Mouse (Mus musculus): Measurements from ENCODE around the gene Hivep2. TPM values are rescaled to one million over a fixed set of nuclear protein-coding genes. Genes with fewer than 3 reads are reported as not detected.
A peak's percentile ranks its signal among the peaks of the same experiment; 100 is the strongest.

The Hivep2 gene
- total RNA-seq, 2 experiments from 2014 or later = 23.5 to 25.2 TPM

- intact Hi-C loops (cut with DNase I) = no loop called here
- DNase-seq = no peak
Observed at GRCm38 (mm10) chr10:14017338-14017737, 51.5 kb downstream of the Hivep2 start.

GRCm38 (mm10) chr10:14017822-14018364 lies 52.0 kb downstream of the Hivep2 start:
- DNase-seq = peak; percentile 21 to 39
- intact Hi-C loops (cut with DNase I) = loop anchor here (2.0 kb wide), 1 partner anchor 53 kb away; no protein-coding TSS in a partner anchor

DNA sequence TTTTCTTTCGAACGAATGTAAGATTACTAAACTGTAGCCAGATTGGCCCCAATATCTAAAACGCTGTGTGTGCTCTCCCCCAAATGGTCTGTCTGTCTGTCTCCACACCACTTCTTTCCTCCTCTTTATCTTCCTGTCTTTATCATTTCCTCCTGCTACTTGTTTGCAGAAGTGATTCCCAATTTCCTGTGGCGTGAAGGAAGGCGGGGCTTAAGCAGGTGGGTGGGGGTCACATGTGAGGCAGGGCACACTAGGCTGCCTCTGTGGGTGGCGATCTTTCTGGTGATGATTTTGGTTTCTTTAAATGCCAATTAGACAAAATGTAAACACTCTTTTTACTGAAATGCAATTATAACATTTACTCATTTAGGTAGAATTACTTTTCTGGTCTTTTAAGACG lies 52.8 kb downstream of the Hivep2 start:
- intact Hi-C loops (cut with DNase I) = loop anchor here (2.0 kb wide), 1 partner anchor 54 kb away; no protein-coding TSS in a partner anchor
- DNase-seq = no peak

- DNase-seq = no peak
- intact Hi-C loops (cut with DNase I) = loop anchor here (2.0 kb wide), 1 partner anchor 54 kb away; no protein-coding TSS in a partner anchor
Observed at GRCm38 (mm10) chr10:14019198-14019597, 53.3 kb downstream of the Hivep2 start.

DNA sequence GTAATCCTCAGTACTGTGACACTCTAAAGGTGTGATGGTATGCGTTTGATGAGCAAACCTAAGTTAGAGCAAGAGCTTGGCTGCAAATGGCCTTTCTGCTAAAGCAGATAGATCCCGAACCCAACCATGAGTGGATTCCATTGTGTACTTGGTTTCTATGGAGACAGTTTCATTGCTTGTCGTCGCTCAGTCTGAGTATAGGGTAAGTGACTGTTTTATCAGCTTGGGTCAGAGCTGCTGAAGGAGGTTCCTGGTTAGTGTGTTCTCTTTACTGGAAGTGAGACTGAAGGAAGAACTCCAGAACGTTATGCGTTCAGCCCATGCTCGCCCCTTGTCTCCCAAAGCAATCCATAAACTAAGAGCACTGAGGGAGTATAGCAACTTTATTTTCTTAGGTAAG lies 54.4 kb downstream of the Hivep2 start:
- intact Hi-C loops (cut with DNase I) = no loop called here
- DNase-seq = no peak

DNA sequence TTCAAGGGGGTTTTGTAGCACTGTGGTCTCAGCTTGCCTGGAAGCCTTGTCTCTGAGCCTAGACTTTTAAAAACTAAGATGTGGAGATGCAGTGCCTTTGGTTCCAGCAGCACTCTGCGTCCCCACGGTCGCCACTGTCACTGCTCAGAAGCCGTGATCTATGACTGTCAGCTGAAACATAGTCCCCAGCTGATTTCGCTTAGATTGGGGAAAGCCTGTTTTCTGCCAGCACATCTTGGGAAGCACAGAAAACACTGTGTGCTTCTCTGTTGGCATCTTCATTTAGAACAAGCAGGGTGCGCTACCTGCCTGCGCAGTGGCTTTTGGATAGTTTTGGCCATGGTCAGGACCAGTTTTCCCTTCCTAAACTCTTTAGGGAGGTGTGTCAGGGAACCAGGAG lies 59.1 kb downstream of the Hivep2 start:
- intact Hi-C loops (cut with DNase I) = no loop called here
- no peak for DNase-seq

DNA sequence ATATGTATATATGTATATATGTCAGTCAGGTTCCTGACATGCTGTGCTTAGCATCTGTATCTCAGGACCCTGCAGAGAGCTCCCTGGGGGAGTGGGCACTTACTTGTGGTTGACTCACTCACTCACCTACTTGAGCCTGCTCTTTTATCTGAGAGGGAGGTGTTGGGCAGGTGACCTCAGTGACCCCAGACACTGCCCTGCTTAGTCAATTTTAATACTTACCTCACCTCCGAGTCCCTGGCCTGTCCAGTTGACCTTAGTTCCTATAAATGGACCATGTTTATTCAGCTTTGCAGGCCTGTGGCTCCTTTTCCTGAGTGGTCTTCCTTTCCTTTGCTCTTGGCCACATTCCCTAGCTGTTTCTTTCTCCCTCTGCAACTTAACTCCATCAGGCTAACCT lies 61.9 kb downstream of the Hivep2 start:
- intact Hi-C loops (cut with DNase I) = no loop called here

GRCm38 (mm10) chr10:14028956-14029355 lies 63.1 kb downstream of the Hivep2 start:
- intact Hi-C loops (cut with DNase I) = no loop called here
- no peak for DNase-seq

More for the DNA sequence above, 61.9 kb downstream of the Hivep2 start:
- no peak for DNase-seq

- intact Hi-C loops (cut with DNase I) = no loop called here
- DNase-seq = no peak
Observed at GRCm38 (mm10) chr10:14030458-14031035, 64.7 kb downstream of the Hivep2 start.

DNA sequence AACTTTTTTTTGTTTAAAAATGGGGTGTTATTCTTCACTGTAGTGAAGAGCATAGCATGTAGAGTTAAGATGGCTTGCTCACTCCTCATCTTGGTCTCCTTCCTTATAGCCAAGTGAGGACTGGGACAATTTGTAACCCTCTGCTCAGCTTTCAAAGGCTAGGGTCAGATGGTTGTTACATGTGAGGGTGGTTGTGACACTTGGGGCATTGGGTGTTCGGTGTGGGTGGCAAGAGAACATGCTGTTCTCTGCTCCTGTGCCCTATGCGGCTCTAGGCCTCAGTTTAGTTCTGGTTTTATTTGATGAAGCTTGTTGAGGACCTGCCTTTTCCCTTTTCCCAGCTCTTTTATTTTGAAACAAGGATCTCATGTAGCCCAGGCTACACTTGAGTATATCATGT lies 66.7 kb downstream of the Hivep2 start:
- intact Hi-C loops (cut with DNase I) = no loop called here
- no peak for DNase-seq

GRCm38 (mm10) chr10:14034046-14034445 lies 68.2 kb downstream of the Hivep2 start:
- intact Hi-C loops (cut with DNase I) = no loop called here
- DNase-seq = no peak

DNA sequence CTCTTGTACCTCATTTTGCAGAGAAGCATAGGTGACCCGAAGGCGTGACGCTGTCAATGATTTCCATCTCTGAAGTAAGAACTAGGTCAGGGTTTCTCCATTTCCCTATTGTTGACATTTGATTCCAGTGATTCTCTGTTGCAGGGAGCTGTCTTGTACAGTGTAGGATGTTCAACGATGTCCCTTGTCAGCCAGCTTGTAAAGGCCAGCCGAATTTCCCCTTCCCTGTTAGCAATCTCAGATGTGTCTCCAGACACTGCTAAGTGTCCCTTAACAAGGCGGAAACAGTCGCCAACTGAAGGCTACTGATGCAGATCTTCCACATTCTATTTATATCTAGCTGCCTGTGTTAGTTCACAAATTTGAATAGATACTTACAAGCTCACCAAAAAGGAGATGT lies 68.9 kb downstream of the Hivep2 start:
- intact Hi-C loops (cut with DNase I) = no loop called here
- DNase-seq = no peak

DNA sequence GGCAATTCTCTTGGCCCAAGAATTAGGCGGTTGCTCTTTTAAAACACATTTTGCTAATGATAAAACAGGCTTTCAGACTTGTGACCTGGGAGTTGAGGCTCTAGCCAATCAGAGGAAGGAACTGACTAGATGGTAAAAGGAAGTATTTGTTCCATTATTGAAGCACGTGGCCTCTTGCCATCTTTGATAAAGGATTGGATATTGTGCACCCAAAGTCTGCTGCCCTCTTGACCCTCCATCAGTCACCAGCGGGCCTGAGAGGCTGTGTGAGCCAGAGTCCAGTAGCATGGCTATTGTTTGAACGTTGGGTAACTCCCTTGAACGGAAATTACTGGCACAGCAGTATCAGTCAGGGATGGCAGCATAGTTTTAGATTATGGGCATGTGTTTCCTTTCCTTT lies 69.7 kb downstream of the Hivep2 start:
- intact Hi-C loops (cut with DNase I) = no loop called here
- no peak for DNase-seq

GRCm38 (mm10) chr10:14036472-14036871 lies 70.6 kb downstream of the Hivep2 start:
- intact Hi-C loops (cut with DNase I) = no loop called here
- DNase-seq = no peak

GRCm38 (mm10) chr10:14037977-14038489 lies 72.2 kb downstream of the Hivep2 start:
- intact Hi-C loops (cut with DNase I) = no loop called here
- no peak for DNase-seq

GRCm38 (mm10) chr10:14040716-14041470 lies 75.0 kb downstream of the Hivep2 start:
- intact Hi-C loops (cut with DNase I) = no loop called here
- DNase-seq = no peak

DNA sequence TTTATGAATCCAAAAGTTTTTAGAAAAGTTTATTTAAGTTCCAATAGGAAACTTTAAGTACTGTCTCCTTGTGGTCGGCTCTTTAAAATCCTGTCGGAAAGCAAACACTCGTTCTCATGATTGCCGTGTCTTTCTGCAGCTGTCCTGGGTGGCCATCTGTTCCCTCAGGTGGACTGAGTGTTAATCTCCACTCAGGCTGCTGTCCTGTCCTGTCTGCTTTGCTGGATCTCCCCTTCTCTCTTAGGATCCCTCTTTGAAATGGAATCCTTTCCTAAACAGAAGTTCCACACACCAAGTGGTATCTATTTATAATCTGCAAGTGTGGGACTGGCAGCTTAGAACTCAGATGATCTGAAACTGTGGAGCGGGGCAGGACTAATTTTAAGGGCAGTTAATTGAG lies 75.7 kb downstream of the Hivep2 start:
- intact Hi-C loops (cut with DNase I) = no loop called here
- DNase-seq = no peak

GRCm38 (mm10) chr10:14042539-14043348 lies 76.9 kb downstream of the Hivep2 start:
- DNase-seq = no peak
- intact Hi-C loops (cut with DNase I) = no loop called here

GRCm38 (mm10) chr10:14043349-14043710 lies 77.5 kb downstream of the Hivep2 start:
- intact Hi-C loops (cut with DNase I) = no loop called here

GRCm38 (mm10) chr10:14044046-14044782 lies 78.3 kb downstream of the Hivep2 start:
- intact Hi-C loops (cut with DNase I) = no loop called here
- no peak for DNase-seq

More at GRCm38 (mm10) chr10:14043349-14043710, 77.5 kb downstream of the Hivep2 start:
- no peak for DNase-seq

All from heart, postnatal 36 days (tissue).